Mouse (Mus musculus) heart, embryonic 14.5 days (tissue): Measurements from ENCODE around the gene Ccdc58. TPM values are rescaled to one million over a fixed set of nuclear protein-coding genes. Genes with fewer than 3 reads are reported as not detected.
"Not testable (repeated sequence)": the region's sequence is repeated elsewhere in the genome, so short reads cannot be mapped to it uniquely, and the experiment has no call there.

Experiments
- ATAC-seq: fragments of 200-750 bp; cut with Nextera tagmentation; 2 replicates; pipeline ENCODE4 v1.8.0; 2017; ENCODE audit warnings: low read depth, moderate TSS enrichment; ENCODE audit not compliant: insufficient number of reproducible peaks, insufficient read depth, low FRiP score
- H3K27ac ChIP-seq, 2 experiments: fragments of 200-500 bp in 1 of 2; fragments of 300-500 bp in 1 of 2; sonication (generic) in 1 of 2; replicated peaks in 1 of 2; 2 replicates each; pipeline ENCODE4 v1.5.1; 2012 to 2014; ENCODE audit warnings: low read depth in 2 of 2, low read length in 2 of 2, control low read depth in 1 of 2, mild to moderate bottlenecking in 1 of 2, mixed read lengths in 1 of 2; ENCODE audit not compliant: control insufficient read depth in 1 of 2, insufficient read depth in 1 of 2
- H3K27me3 ChIP-seq: fragments of 300-500 bp; sonication (generic); 2 replicates; pipeline ENCODE4 v1.6.1; 2014; ENCODE audit warnings: mild to moderate bottlenecking, low read length, control low read depth; ENCODE audit not compliant: control insufficient read depth, insufficient read depth
- H3K36me3 ChIP-seq: fragments of 300-500 bp; sonication (generic); 2 replicates; pipeline ENCODE4 v1.6.1; 2014; ENCODE audit warnings: mild to moderate bottlenecking, control low read depth, low read length, mixed read lengths; ENCODE audit not compliant: control insufficient read depth, insufficient read depth
- H3K4me1 ChIP-seq, 2 experiments: fragments of 200-500 bp in 1 of 2; fragments of 300-500 bp in 1 of 2; sonication (generic) in 1 of 2; 2 replicates each; pipeline ENCODE4 v1.6.1; 2012 to 2014; ENCODE audit warnings: low read length in 2 of 2, control low read depth in 1 of 2, mixed read lengths in 1 of 2; ENCODE audit not compliant: control insufficient read depth in 2 of 2, insufficient read depth in 2 of 2
- H3K4me2 ChIP-seq: fragments of 300-500 bp; sonication (generic); 2 replicates; pipeline ENCODE4 v1.6.1; 2014; ENCODE audit warnings: mild to moderate bottlenecking, low read length
- H3K4me3 ChIP-seq, 2 experiments: fragments of 200-500 bp in 1 of 2; fragments of 300-500 bp in 1 of 2; sonication (generic) in 1 of 2; 2 replicates each; pipeline ENCODE4 v1.5.1; 2012 to 2014; ENCODE audit warnings: low read length in 2 of 2, mild to moderate bottlenecking in 2 of 2, control low read depth in 1 of 2, low read depth in 1 of 2, moderate library complexity in 1 of 2; ENCODE audit not compliant: control insufficient read depth in 1 of 2, insufficient read depth in 1 of 2
- H3K9ac ChIP-seq: fragments of 300-500 bp; sonication (generic); 2 replicates; pipeline ENCODE4 v1.6.1; 2014; ENCODE audit warnings: mild to moderate bottlenecking, low read length
- H3K9me3 ChIP-seq: fragments of 300-500 bp; sonication (generic); 2 replicates; pipeline ENCODE4 v1.6.1; 2016; ENCODE audit warnings: low read length, control low read depth; ENCODE audit not compliant: control insufficient read depth
- WGBS: fragments of 180-500 bp; shearing (Covaris S2); extraction: QIAGEN DNeasy Blood & Tissue Kit; methylation state at CpG from one replicate; pipeline ENCODE4 v1.1.7; 2014; 5-methylcytosine and 5-hydroxymethylcytosine counted together
- polyA plus RNA-seq: library from polyadenylated mRNA; unstranded; fragments of >200 nt; fragmentation: Nextera tagmentation; extraction: Ambion mirVana; gene quantifications from 2 replicates; pipeline ENCODE4 v1.2.1, GENCODE M21; 2014

Gene Ccdc58
- polyA plus RNA-seq, 1 experiment from 2014 or later, result 76.2 TPM

- Histone ChIP-seq H3K27me3 (no peaks in the 10 kb centered on the region), H3K9ac (no peak overlapping the region), H3K27ac (no peak overlapping the region), H3K9me3 (no peaks in the 10 kb centered on the region), H3K4me3 (no peak overlapping the region), H3K4me2 (no peak overlapping the region), H3K4me1 (no peaks in the 10 kb centered on the region), H3K36me3 (peaks cover 26% of the 10 kb centered on the region)
- no peak for ATAC-seq
- WGBS, result 94% methylated on average over 3 of the region's 3 CpGs
Measured at GRCm38 (mm10) chr16:36079916-36080315, 8.4 kb downstream of the Ccdc58 start.

GRCm38 (mm10) chr16:36087846-36088245 is 16.4 kb downstream of the Ccdc58 start:
- Histone ChIP-seq H3K4me2 (no peak overlapping the region), H3K27me3 (no peaks in the 10 kb centered on the region), H3K9ac (no peak overlapping the region), H3K27ac (peak overlapping the region; percentile 42 to 47; a peak in 3 of 4 replicates), H3K36me3 (peaks cover 92% of the 10 kb centered on the region), H3K4me3 (no peak overlapping the region), H3K4me1 (no peaks in the 10 kb centered on the region), H3K9me3 (no peaks in the 10 kb centered on the region)
- ATAC-seq, result no peak
- 69% methylated on average over 4 of the region's 4 CpGs for WGBS

GRCm38 (mm10) chr16:36089065-36089464 is 17.6 kb downstream of the Ccdc58 start:
- Histone ChIP-seq H3K36me3 (peaks cover 80% of the 10 kb centered on the region), H3K4me1 (no peaks in the 10 kb centered on the region), H3K27me3 (no peaks in the 10 kb centered on the region), H3K27ac (no peak overlapping the region), H3K4me2 (no peak overlapping the region), H3K9me3 (no peaks in the 10 kb centered on the region), H3K9ac (no peak overlapping the region), H3K4me3 (no peak overlapping the region)
- WGBS, result 64% methylated on average over 7 of the region's 7 CpGs
- no peak for ATAC-seq

- Histone ChIP-seq H3K36me3 (peaks cover 70% of the 10 kb centered on the region), H3K27me3 (no peaks in the 10 kb centered on the region), H3K4me1 (no peaks in the 10 kb centered on the region), H3K4me2 (no peak overlapping the region), H3K27ac (no peak overlapping the region), H3K9ac (no peak overlapping the region), H3K9me3 (no peaks in the 10 kb centered on the region), H3K4me3 (no peak overlapping the region)
- 88% methylated on average over 8 of the region's 8 CpGs for WGBS
- ATAC-seq, result no peak
Measured at GRCm38 (mm10) chr16:36089850-36090616, 18.5 kb downstream of the Ccdc58 start.

- peaks cover 61% of the 10 kb centered on the region for H3K36me3 ChIP-seq
- H3K4me2 ChIP-seq, result no peak overlapping the region
- no peak overlapping the region for H3K27ac ChIP-seq
- no peak overlapping the region for H3K9ac ChIP-seq
- no peak overlapping the region for H3K4me3 ChIP-seq
- ATAC-seq, result no peak
- H3K4me1 ChIP-seq, result no peaks in the 10 kb centered on the region
- H3K27me3 ChIP-seq, result no peaks in the 10 kb centered on the region
- H3K9me3 ChIP-seq, result no peaks in the 10 kb centered on the region
- 94% methylated on average over 11 of the region's 11 CpGs for WGBS
Measured at GRCm38 (mm10) chr16:36090785-36091509, 19.5 kb downstream of the Ccdc58 start.

GRCm38 (mm10) chr16:36094079-36094478 is 22.6 kb downstream of the Ccdc58 start:
- no peaks in the 10 kb centered on the region for H3K4me1 ChIP-seq
- no peaks in the 10 kb centered on the region for H3K9me3 ChIP-seq
- H3K27ac ChIP-seq, result no peak overlapping the region
- H3K36me3 ChIP-seq, result peaks cover 34% of the 10 kb centered on the region
- no peaks in the 10 kb centered on the region for H3K27me3 ChIP-seq
- ATAC-seq, result no peak
- no peak overlapping the region for H3K9ac ChIP-seq
- no peak overlapping the region for H3K4me3 ChIP-seq
- 87% methylated on average over 3 of the region's 3 CpGs for WGBS
- no peak overlapping the region for H3K4me2 ChIP-seq

GRCm38 (mm10) chr16:36097813-36098499 is 26.5 kb downstream of the Ccdc58 start:
- H3K4me3 ChIP-seq, H3K27ac ChIP-seq, H3K9me3 ChIP-seq, H3K4me1 ChIP-seq, H3K9ac ChIP-seq, H3K27me3 ChIP-seq, ATAC-seq, H3K4me2 ChIP-seq, H3K36me3 ChIP-seq: not testable (repeated sequence)
- WGBS, result 83% methylated on average over 12 of the region's 12 CpGs
